Mouse (Mus musculus) heart, postnatal 0 days (tissue): ENCODE data around the gene Lhfp.

Experiments
- CTCF ChIP-seq: IDR thresholded peaks from 2 replicates; pipeline ENCODE4 v1.5.1; 2016; ENCODE audit warnings: antibody characterized with exemption, control low read depth, low read depth
- EP300 ChIP-seq: IDR thresholded peaks from 2 replicates; pipeline ENCODE4 v1.6.1; 2016; ENCODE audit warnings: antibody characterized with exemption, low read depth

- TF ChIP-seq CTCF (no peak), EP300 (no peak)
Measured at GRCm38 (mm10) chr3:53108594-53109373, 67.5 kb downstream of the Lhfp start.
